27 mouse cellular contexts compared by ENCODE assay signal in the genomic region with DNA sequence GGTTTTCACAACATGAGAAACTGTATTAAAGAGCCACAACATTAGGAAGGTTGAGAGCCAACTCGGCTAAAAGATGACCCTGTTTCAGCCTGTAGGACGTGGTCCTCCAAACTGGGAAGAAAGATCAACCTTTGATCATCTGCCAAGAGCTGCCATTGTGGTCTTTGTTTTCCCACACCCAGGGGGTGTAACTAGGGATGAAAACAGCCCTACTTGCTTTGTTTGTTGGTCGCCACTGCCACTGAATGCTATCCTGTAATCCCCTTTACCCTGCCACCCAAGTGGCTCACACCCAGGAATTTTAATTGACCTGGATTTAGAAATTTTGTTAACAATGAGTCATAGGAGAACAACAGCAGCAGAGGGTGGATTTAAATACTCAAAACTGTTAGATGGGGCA.
DNase-seq lines count a peak whose midpoint lies in the region; ATAC-seq and TF ChIP-seq lines count a peak whose summit lies in the region.
"Had no signal": no experiment of that assay in that cellular context is flagged by ENCODE, and none has a peak within 500 bp of the region (broad histone marks: within the 10 kb centered on the region; RNA-seq: fewer than 3 reads in every experiment).

No protein-coding gene starts in this region.

- 20% methylated on average over 3 of the region's 3 CpGs for WGBS in forebrain, postnatal 0 days
- 13% methylated on average over 3 of the region's 3 CpGs for WGBS in forebrain, embryonic 11.5 days

- H3K27me3 ChIP-seq in forebrain, postnatal 0 days (ENCODE audit: insufficient read depth, low read length) = no peaks in the 10 kb centered on the region
- H3K27me3 ChIP-seq in forebrain, embryonic 11.5 days (ENCODE audit: control insufficient read depth, insufficient read depth, low read length) = no peaks in the 10 kb centered on the region
- H3K27me3 ChIP-seq: embryonic facial prominence, embryonic 15.5 days; heart, embryonic 15.5 days; liver, embryonic 12.5 days; stomach, embryonic 15.5 days had no signal

- H3K27ac ChIP-seq in forebrain, postnatal 0 days (ENCODE audit: low read depth, low read length) = no peak overlapping the region
- H3K27ac ChIP-seq in forebrain, embryonic 11.5 days (ENCODE audit: low read depth, low read length) = no peak overlapping the region
- H3K27ac ChIP-seq: embryonic facial prominence, embryonic 15.5 days; heart, embryonic 10.5 days; heart, embryonic 15.5 days; kidney, postnatal 0 days; liver, embryonic 12.5 days; midbrain, embryonic 13.5 days; stomach, embryonic 15.5 days had no signal

- no peak for ATAC-seq in forebrain, postnatal 0 days
- ATAC-seq in forebrain, embryonic 11.5 days (replicated peaks; ENCODE audit: low FRiP score) = no peak
- ATAC-seq: CD4-positive, CD25-positive, alpha-beta regulatory T cell, adult 4 months; forebrain, embryonic 16.5 days; intestine, embryonic 16.5 days; liver, embryonic 12.5 days; liver, postnatal 0 days; midbrain, embryonic 13.5 days had no signal

- no peaks in the 10 kb centered on the region for H3K4me1 ChIP-seq in forebrain, postnatal 0 days (ENCODE audit: insufficient read depth)
- H3K4me1 ChIP-seq in forebrain, embryonic 11.5 days (replicated peaks; ENCODE audit: control insufficient read depth, insufficient read depth, low read length) = no peaks in the 10 kb centered on the region
- H3K4me1 ChIP-seq: embryonic facial prominence, embryonic 15.5 days; liver, embryonic 12.5 days; midbrain, embryonic 13.5 days; stomach, embryonic 15.5 days had no signal

- H3K9me3 ChIP-seq in forebrain, postnatal 0 days (ENCODE audit: low read length) = no peaks in the 10 kb centered on the region
- no peaks in the 10 kb centered on the region for H3K9me3 ChIP-seq in forebrain, embryonic 11.5 days (ENCODE audit: control insufficient read depth, low read length)
- H3K9me3 ChIP-seq: embryonic facial prominence, embryonic 15.5 days; heart, embryonic 10.5 days; heart, embryonic 15.5 days; liver, embryonic 12.5 days; midbrain, embryonic 13.5 days; stomach, embryonic 15.5 days had no signal

- DNase-seq in forebrain, postnatal 0 days = peak; percentile 1
- no peak for DNase-seq in forebrain, embryonic 11.5 days (ENCODE audit: low spot score)
- peak; percentile 9 for DNase-seq in right cerebral cortex, adult 18-20 months
- no peak for DNase-seq in right cerebral cortex, postnatal 36 days (ENCODE audit: low spot score in 2 of 2)
- DNase-seq in adipocyte (ENCODE audit: low spot score) = peak; percentile 38
- DNase-seq in urinary bladder, postnatal 4 days (ENCODE audit: low spot score in 2 of 2) = no peak
- DNase-seq in cerebellum, adult 8-10 months = no peak
- DNase-seq in cerebellum, adult 9-11 months = no peak
- DNase-seq: adrenal gland, postnatal 25 days; cerebellum, adult 9-10 months; gastrocnemius, postnatal 14 days; kidney, adult 8-10 months; kidney, postnatal 4 days; left cerebral cortex, postnatal 4 days; liver, postnatal 0 days; lung, postnatal 4 days had no signal

- no peaks in the 10 kb centered on the region for H3K36me3 ChIP-seq in forebrain, postnatal 0 days (ENCODE audit: insufficient read depth)
- no peaks in the 10 kb centered on the region for H3K36me3 ChIP-seq in forebrain, embryonic 11.5 days (ENCODE audit: control insufficient read depth, insufficient read depth, low read length)
- H3K36me3 ChIP-seq: embryonic facial prominence, embryonic 15.5 days; heart, embryonic 10.5 days; heart, embryonic 15.5 days; liver, embryonic 12.5 days; midbrain, embryonic 13.5 days; stomach, embryonic 15.5 days had no signal

- H3K4me2 ChIP-seq in forebrain, postnatal 0 days (ENCODE audit: low read depth) = no peak overlapping the region
- H3K4me2 ChIP-seq in forebrain, embryonic 11.5 days (ENCODE audit: low read depth, low read length, severe bottlenecking) = no peak overlapping the region
- H3K4me2 ChIP-seq: embryonic facial prominence, embryonic 15.5 days; heart, embryonic 15.5 days; liver, embryonic 12.5 days; midbrain, embryonic 13.5 days; stomach, embryonic 15.5 days had no signal

- H3K4me3 ChIP-seq in forebrain, postnatal 0 days (ENCODE audit: low read depth, low read length) = no peak overlapping the region
- H3K4me3 ChIP-seq in forebrain, embryonic 11.5 days (ENCODE audit: low read depth, low read length) = no peak overlapping the region
- H3K4me3 ChIP-seq: embryonic facial prominence, embryonic 15.5 days; heart, embryonic 10.5 days; heart, embryonic 15.5 days; liver, embryonic 12.5 days; megakaryocyte, embryonic 14.5 days; midbrain, embryonic 13.5 days; stomach, embryonic 15.5 days had no signal

- H3K9ac ChIP-seq in forebrain, postnatal 0 days = no peak overlapping the region
- no peak overlapping the region for H3K9ac ChIP-seq in forebrain, embryonic 11.5 days (ENCODE audit: low read length)
- H3K9ac ChIP-seq: embryonic facial prominence, embryonic 15.5 days; heart, embryonic 15.5 days; liver, embryonic 12.5 days; liver, postnatal 0 days; midbrain, embryonic 13.5 days; stomach, embryonic 15.5 days had no signal

- no peak for TF ChIP-seq CTCF in forebrain, postnatal 0 days (IDR thresholded peaks at IDR 0.05; ENCODE audit: low read depth)

Comparison
In these comparisons a context has a peak if more than half of its experiments do, and no peak if none do; other contexts are left out.
1. DNase-seq: peak in forebrain, postnatal 0 days (single experiment), right cerebral cortex, adult 18-20 months (single experiment) and adipocyte (single experiment); none in forebrain, embryonic 11.5 days (single experiment), right cerebral cortex, postnatal 36 days (0 of 2), urinary bladder, postnatal 4 days (0 of 2), cerebellum, adult 8-10 months (single experiment) and cerebellum, adult 9-11 months (single experiment).